Mouse (Mus musculus): ENCODE data around the gene Zfp646.
A peak's percentile ranks its signal among the peaks of the same experiment; 100 is the strongest.

DNA sequence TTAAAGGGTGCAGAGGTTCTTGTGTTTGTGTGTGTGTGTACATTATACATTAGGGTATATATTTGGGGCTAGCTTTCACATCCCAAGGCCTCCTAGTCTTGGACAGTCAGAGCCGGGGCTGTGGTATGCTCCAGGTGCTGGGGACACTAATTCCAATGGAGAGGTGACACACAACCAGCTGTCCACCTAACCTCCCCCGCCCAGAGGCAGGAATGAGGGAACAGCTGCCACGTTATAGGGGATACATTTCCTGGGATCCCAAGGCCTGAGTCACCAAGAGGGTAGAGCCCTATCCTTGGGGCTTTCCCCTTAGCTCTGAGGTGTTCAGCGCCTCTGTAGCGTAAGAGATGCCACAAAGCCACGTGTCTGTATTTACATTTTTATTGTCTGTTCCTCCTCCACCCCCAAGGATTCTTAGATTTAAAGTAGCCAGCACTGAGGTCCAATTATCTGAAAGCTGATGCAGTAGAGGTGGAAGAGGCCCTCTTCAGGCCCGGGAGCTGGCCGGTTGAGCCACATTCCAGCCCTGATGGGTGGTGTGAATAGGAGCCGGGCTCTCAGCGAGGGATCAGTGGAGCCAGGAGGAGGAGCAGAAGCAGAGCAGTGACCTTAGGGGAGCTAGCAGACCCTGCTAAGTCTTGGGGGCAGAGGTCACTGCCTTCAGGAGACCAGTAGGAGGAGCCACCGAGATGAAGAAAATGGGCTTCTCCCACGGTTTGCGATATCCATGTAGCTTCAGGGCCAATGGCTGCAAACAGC is 56.4 kb downstream of the Zfp646 start:
- TF ChIP-seq EP300 (IDR thresholded peaks at IDR 0.05), result peak; percentile 88
- peak; percentile 27 for TF ChIP-seq CTCF (IDR thresholded peaks at IDR 0.05)
